Mouse (Mus musculus) heart, adult 2 months (tissue): ENCODE measurements around the gene Esyt3.

Experiments
- CTCF ChIP-seq: fragments of 200-600 bp; IDR thresholded peaks from 2 replicates; pipeline ENCODE4 v1.8.1; 2022; ENCODE audit warnings: antibody characterized with exemption, mild to moderate bottlenecking, moderate library complexity
- POLR2A ChIP-seq: fragments of 200-500 bp; IDR thresholded peaks from 2 replicates; pipeline ENCODE4 v1.6.1; 2011; ENCODE audit warnings: mild to moderate bottlenecking, low read depth, low read length, control low read depth; ENCODE audit not compliant: insufficient read depth

- TF ChIP-seq CTCF, result no peak
- TF ChIP-seq POLR2A, result no peak
Observed at GRCm38 (mm10) chr9:99304296-99304695, 54.1 kb downstream of the Esyt3 start.
